11 mouse cellular contexts compared by ENCODE assay signal in the genomic region with DNA sequence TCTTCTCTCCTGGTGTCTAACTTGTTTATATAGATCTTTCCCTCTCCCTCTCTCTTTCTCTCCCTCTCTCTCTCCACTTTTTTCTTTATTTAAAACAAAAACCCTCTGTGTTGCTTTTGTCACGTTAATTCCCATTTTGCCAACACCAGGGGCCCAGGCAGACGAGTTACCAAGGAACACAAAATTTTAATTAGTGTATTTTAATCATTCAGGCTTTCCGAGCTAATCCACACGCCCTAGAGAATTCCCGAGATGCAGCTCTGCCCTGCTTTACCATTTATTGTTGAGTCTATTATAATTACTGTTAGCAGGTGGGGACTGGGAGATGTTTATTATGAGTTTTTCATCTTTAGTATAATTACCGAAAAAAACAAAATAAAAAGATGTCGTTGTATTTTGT. TPM values are rescaled to one million over a fixed set of nuclear protein-coding genes. Genes with fewer than 3 reads are reported as not detected.
DNase-seq lines count a peak whose midpoint lies in the region; ATAC-seq and TF ChIP-seq lines count a peak whose summit lies in the region.
"Had no signal": no experiment of that assay in that cellular context is flagged by ENCODE, and none has a peak within 500 bp of the region (broad histone marks: within the 10 kb centered on the region; RNA-seq: fewer than 3 reads in every experiment).

No protein-coding gene starts in this region.

- no peaks in the 10 kb centered on the region; the same call in 1 of the 2 replicates for H3K4me1 ChIP-seq in kidney, postnatal 0 days (replicated peaks; ENCODE audit: insufficient read depth, low read length)
- H3K4me1 ChIP-seq in embryonic facial prominence, embryonic 13.5 days: peaks cover 13% of the 10 kb centered on the region
- peaks cover 35% of the 10 kb centered on the region for H3K4me1 ChIP-seq in hindbrain, embryonic 14.5 days (replicated peaks; ENCODE audit: control insufficient read depth, insufficient read depth, low read length)
- peaks cover 23% of the 10 kb centered on the region for H3K4me1 ChIP-seq in midbrain, embryonic 14.5 days (ENCODE audit: control insufficient read depth, insufficient read depth, low read length)

- H3K9me3 ChIP-seq in kidney, postnatal 0 days (replicated peaks; ENCODE audit: low read length): no peaks in the 10 kb centered on the region
- no peaks in the 10 kb centered on the region for H3K9me3 ChIP-seq in embryonic facial prominence, embryonic 13.5 days
- H3K9me3 ChIP-seq in hindbrain, embryonic 14.5 days (ENCODE audit: control insufficient read depth, low read length): no peaks in the 10 kb centered on the region
- H3K9me3 ChIP-seq in midbrain, embryonic 14.5 days (ENCODE audit: control insufficient read depth, low read length): no peaks in the 10 kb centered on the region

- no peaks in the 10 kb centered on the region for H3K27me3 ChIP-seq in kidney, postnatal 0 days (ENCODE audit: insufficient read depth, low read length)
- peaks cover 94% of the 10 kb centered on the region for H3K27me3 ChIP-seq in embryonic facial prominence, embryonic 13.5 days
- H3K27me3 ChIP-seq in hindbrain, embryonic 14.5 days (ENCODE audit: control insufficient read depth, insufficient read depth, low read length): peaks cover 56% of the 10 kb centered on the region
- peaks cover 47% of the 10 kb centered on the region for H3K27me3 ChIP-seq in midbrain, embryonic 14.5 days (ENCODE audit: control insufficient read depth, insufficient read depth, low read length)

- H3K4me3 ChIP-seq in kidney, postnatal 0 days (replicated peaks; ENCODE audit: low read depth, low read length): no peak overlapping the region; the same call in 1 of the 2 replicates
- peak overlapping the region; percentile 29; the same call in 1 of the 2 replicates for H3K4me3 ChIP-seq in embryonic facial prominence, embryonic 13.5 days
- H3K4me3 ChIP-seq in hindbrain, embryonic 14.5 days (replicated peaks; ENCODE audit: low read length): no peak overlapping the region
- peak overlapping the region; percentile 15; the same call in 1 of the 2 replicates for H3K4me3 ChIP-seq in midbrain, embryonic 14.5 days (replicated peaks; ENCODE audit: low read depth, low read length)

- no peak for TF ChIP-seq CTCF in kidney, postnatal 0 days (IDR thresholded peaks at IDR 0.05; ENCODE audit: low read depth)

- H3K36me3 ChIP-seq in kidney, postnatal 0 days (ENCODE audit: insufficient read depth, low read length): no peaks in the 10 kb centered on the region
- H3K36me3 ChIP-seq in embryonic facial prominence, embryonic 13.5 days: no peaks in the 10 kb centered on the region
- no peaks in the 10 kb centered on the region for H3K36me3 ChIP-seq in hindbrain, embryonic 14.5 days (replicated peaks; ENCODE audit: control insufficient read depth, insufficient read depth)
- no peaks in the 10 kb centered on the region for H3K36me3 ChIP-seq in midbrain, embryonic 14.5 days (ENCODE audit: control insufficient read depth, insufficient read depth, low read length)

- ATAC-seq in kidney, postnatal 0 days (replicated peaks; ENCODE audit: low FRiP score, low read depth): no peak
- ATAC-seq in embryonic facial prominence, embryonic 13.5 days (ENCODE audit: insufficient number of reproducible peaks, insufficient read depth, low FRiP score, low TSS enrichment, low read depth): no peak
- ATAC-seq in hindbrain, embryonic 14.5 days (ENCODE audit: low FRiP score): no peak
- no peak for ATAC-seq in midbrain, embryonic 14.5 days (ENCODE audit: low FRiP score, low TSS enrichment)

- WGBS in kidney, postnatal 0 days: 65% methylated on average over 7 of the region's 7 CpGs
- WGBS in embryonic facial prominence, embryonic 13.5 days: 31% methylated on average over 7 of the region's 7 CpGs
- WGBS in hindbrain, embryonic 14.5 days: 14% methylated on average over 7 of the region's 7 CpGs
- WGBS in midbrain, embryonic 14.5 days: 12% methylated on average over 7 of the region's 7 CpGs

- H3K9ac ChIP-seq in kidney, postnatal 0 days (ENCODE audit: low read depth, low read length): no peak overlapping the region
- no peak overlapping the region for H3K9ac ChIP-seq in embryonic facial prominence, embryonic 13.5 days
- no peak overlapping the region for H3K9ac ChIP-seq in hindbrain, embryonic 14.5 days
- no peak overlapping the region; the same call in 1 of the 2 replicates for H3K9ac ChIP-seq in midbrain, embryonic 14.5 days (replicated peaks; ENCODE audit: low read length)

- H3K27ac ChIP-seq in kidney, postnatal 0 days: no peak overlapping the region
- no peak overlapping the region for H3K27ac ChIP-seq in embryonic facial prominence, embryonic 13.5 days
- H3K27ac ChIP-seq in hindbrain, embryonic 14.5 days: peak overlapping the region; percentile 75
- peak overlapping the region; percentile 66 for H3K27ac ChIP-seq in midbrain, embryonic 14.5 days (replicated peaks; ENCODE audit: low read depth, low read length)

- H3K4me2 ChIP-seq in kidney, postnatal 0 days (ENCODE audit: low read length): peak overlapping the region; percentile 50
- peak overlapping the region; percentile 56; the same call in 1 of the 2 replicates for H3K4me2 ChIP-seq in embryonic facial prominence, embryonic 13.5 days
- H3K4me2 ChIP-seq in hindbrain, embryonic 14.5 days (replicated peaks): peak overlapping the region; percentile 47
- H3K4me2 ChIP-seq in midbrain, embryonic 14.5 days (ENCODE audit: low read length): peak overlapping the region; percentile 50

- DNase-seq in kidney, postnatal 0 days (ENCODE audit: low spot score): no peak
- no peak for DNase-seq in kidney, postnatal 14 days
- peak; percentile 40 for DNase-seq in hindbrain, embryonic 14.5 days (ENCODE audit: low spot score)
- peak; percentile 71 for DNase-seq in midbrain, embryonic 14.5 days
- no peak for DNase-seq in cerebellum, postnatal 4 days (ENCODE audit: low spot score in 2 of 2)
- DNase-seq in spleen, postnatal 36 days (ENCODE audit: low spot score in 2 of 2): no peak
- no peak for DNase-seq in gastrocnemius, adult 18-20 months (ENCODE audit: low spot score)
- DNase-seq: adrenal gland, postnatal 10 days; cerebellum, postnatal 10 days; spleen, adult 18-20 months had no signal

RNA-seq across cellular contexts. Expression of a gene that starts 56.4 kb away (rescaled TPM):
- 6.2 and 6.7 TPM in 2 replicates for polyA plus RNA-seq in kidney, postnatal 0 days (2015; fragmentation: Nextera tagmentation; extraction: Ambion mirVana)
- 4.0 and 4.2 TPM in 2 replicates for polyA plus RNA-seq in embryonic facial prominence, embryonic 13.5 days (2015; fragmentation: Nextera tagmentation; extraction: Ambion mirVana)
- polyA plus RNA-seq in hindbrain, embryonic 14.5 days (2014; fragmentation: Nextera tagmentation; extraction: Ambion mirVana): 6.6 and 7.1 TPM in 2 replicates
- 2.1 and 3.1 TPM in 2 replicates for polyA plus RNA-seq in midbrain, embryonic 14.5 days (2014; fragmentation: Nextera tagmentation; extraction: Ambion mirVana)
- 10 to 100 TPM; 37.9 to 44.4 TPM for total RNA-seq in gastrocnemius, adult 18-20 months (2021)

Comparison
In these comparisons a context has a peak if more than half of its experiments do, and no peak if none do; other contexts are left out.
1. DNase-seq: peak in hindbrain, embryonic 14.5 days (single experiment) and midbrain, embryonic 14.5 days (single experiment); none in kidney, postnatal 0 days (single experiment), kidney, postnatal 14 days (single experiment), cerebellum, postnatal 4 days (0 of 2), spleen, postnatal 36 days (0 of 2) and gastrocnemius, adult 18-20 months (single experiment).
2. H3K27ac ChIP-seq: peak in hindbrain, embryonic 14.5 days (single experiment) and midbrain, embryonic 14.5 days (single experiment); none in kidney, postnatal 0 days (single experiment) and embryonic facial prominence, embryonic 13.5 days (single experiment).
3. H3K4me3 ChIP-seq: peak in embryonic facial prominence, embryonic 13.5 days (single experiment) and midbrain, embryonic 14.5 days (single experiment); none in kidney, postnatal 0 days (single experiment) and hindbrain, embryonic 14.5 days (single experiment).
4. Peak in every context shown above with its lines, with median percentiles within 50 percentile points of each other: H3K4me2 ChIP-seq.